Mouse (Mus musculus): Measurements from ENCODE around the gene Kif5a. TPM values are rescaled to one million over a fixed set of nuclear protein-coding genes. Genes with fewer than 3 reads are reported as not detected.
A peak's percentile ranks its signal among the peaks of the same experiment; 100 is the strongest.
"Not testable (repeated sequence)": the region's sequence is repeated elsewhere in the genome, so short reads cannot be mapped to it uniquely, and the experiment has no call there.

Kif5a gene
- polyA plus RNA-seq, 1 experiment from 2014 or later, result 115 TPM

DNA sequence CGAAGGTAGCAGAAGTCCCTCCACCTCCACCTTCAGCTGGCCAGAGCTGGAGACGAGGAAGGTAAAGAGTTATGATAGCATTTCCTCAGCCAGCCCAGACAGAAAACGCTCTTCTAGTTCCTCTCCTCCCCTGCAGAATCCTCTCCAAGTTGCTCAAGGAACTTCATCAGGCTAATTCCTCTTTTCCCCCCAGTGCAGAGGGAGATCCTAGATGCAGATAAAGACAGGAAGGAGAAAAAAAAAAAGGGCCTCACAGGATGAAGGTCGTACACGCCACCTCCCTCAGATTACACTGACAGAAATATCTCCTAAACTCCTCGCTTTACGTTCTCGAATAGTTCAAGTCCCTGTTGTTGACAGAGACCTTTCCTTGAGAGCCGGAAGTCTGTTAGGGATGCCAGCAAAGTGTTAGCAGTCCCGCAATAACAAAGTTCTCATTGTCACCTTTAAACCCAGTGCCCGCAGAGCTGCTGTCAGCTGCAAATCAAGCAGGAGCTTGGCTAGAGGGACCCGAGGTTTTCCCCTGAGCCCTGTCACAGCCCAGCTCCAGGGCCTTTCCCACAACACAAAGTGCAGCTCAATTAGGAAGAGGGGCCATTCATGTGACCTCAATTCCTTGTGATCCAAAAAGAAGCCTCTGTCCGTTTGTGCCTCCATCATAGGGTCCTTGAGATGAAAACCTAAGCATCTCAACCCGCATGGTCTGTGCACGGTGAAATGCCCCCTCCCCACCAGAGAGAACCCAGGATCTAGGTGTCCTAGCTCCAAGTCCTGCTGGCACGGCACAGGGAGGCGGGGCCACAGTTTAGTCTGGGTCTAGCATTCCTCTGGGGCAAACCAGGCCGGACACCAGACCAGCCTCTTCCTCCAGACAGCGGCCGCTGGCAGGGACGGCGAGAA is 68.5 kb downstream of the Kif5a start:
- Histone ChIP-seq H3K9ac (ENCODE audit: low read depth, low read length) (peak overlapping the region; percentile 94), H3K27me3 (replicated peaks; ENCODE audit: control insufficient read depth, insufficient read depth, low read length) (no peaks in the 10 kb centered on the region), H3K4me1 (ENCODE audit: control insufficient read depth, insufficient read depth, low read depth, low read length) (peaks cover 20% of the 10 kb centered on the region), H3K4me3 (ENCODE audit: low read length) (peak overlapping the region; percentile 80), H3K9me3 (ENCODE audit: control insufficient read depth, low read length) (no peaks in the 10 kb centered on the region), H3K4me2 (ENCODE audit: low read length) (peak overlapping the region; percentile 65), H3K27ac (ENCODE audit: low read depth, low read length) (peak overlapping the region; percentile 90), H3K36me3 (ENCODE audit: control insufficient read depth, insufficient read depth, low read length) (peaks cover 27% of the 10 kb centered on the region)
- WGBS, result 21% methylated on average over 22 of the region's 22 CpGs
- ATAC-seq, result peak; percentile 50

DNA sequence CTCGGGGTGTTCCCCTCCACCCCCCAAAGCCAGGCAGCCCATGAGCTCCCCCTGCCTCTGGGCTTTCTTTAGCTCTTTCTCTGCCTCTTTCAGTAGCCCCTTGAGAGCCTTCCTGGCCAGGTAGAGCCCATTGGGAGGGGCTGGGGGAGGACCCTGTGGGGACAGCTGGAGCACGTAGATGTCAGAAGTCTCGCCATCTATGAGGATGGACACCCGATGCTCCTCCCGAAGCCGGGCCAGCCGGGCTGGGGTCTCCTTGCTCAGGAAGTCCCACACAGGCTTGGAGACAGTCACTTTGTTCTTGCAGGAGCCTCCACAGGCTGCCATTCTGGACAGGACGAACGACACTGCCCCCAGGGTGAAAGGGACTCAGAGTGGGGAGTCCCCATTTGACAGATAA is 70.1 kb downstream of the Kif5a start:
- Histone ChIP-seq H3K27ac (ENCODE audit: low read depth, low read length) (no peak overlapping the region), H3K4me1 (ENCODE audit: control insufficient read depth, insufficient read depth, low read depth, low read length) (peaks cover 30% of the 10 kb centered on the region), H3K9ac (ENCODE audit: low read depth, low read length) (no peak overlapping the region), H3K27me3 (replicated peaks; ENCODE audit: control insufficient read depth, insufficient read depth, low read length) (no peaks in the 10 kb centered on the region), H3K9me3 (ENCODE audit: control insufficient read depth, low read length) (no peaks in the 10 kb centered on the region), H3K36me3 (ENCODE audit: control insufficient read depth, insufficient read depth, low read length) (peaks cover 16% of the 10 kb centered on the region), H3K4me2 (ENCODE audit: low read length) (no peak overlapping the region), H3K4me3 (ENCODE audit: low read length) (no peak overlapping the region)
- ATAC-seq, result no peak
- WGBS, result 83% methylated on average over 9 of the region's 9 CpGs

DNA sequence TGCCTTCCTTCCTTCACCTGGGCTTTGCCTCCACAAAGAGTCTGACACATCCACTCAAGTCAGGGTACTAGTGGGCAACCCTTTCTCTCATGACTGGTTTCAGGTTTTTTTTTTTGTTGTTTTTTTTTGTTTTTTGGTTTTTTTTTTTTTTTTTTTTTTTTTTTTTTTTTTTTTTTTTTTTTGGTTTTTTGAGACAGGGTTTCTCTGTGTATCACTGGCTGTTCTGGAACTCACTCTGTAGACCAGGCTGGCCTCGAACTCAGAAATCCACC is 71.2 kb downstream of the Kif5a start:
- H3K9ac ChIP-seq (ENCODE audit: low read depth, low read length); H3K4me2 ChIP-seq (ENCODE audit: low read length); H3K27ac ChIP-seq (ENCODE audit: low read depth, low read length); H3K9me3 ChIP-seq (ENCODE audit: control insufficient read depth, low read length); ATAC-seq; H3K27me3 ChIP-seq (replicated peaks; ENCODE audit: control insufficient read depth, insufficient read depth, low read length); H3K4me3 ChIP-seq (ENCODE audit: low read length): not testable (repeated sequence)
- WGBS, result 86% methylated on average over 1 of the region's 1 CpGs
- H3K36me3 ChIP-seq (ENCODE audit: control insufficient read depth, insufficient read depth, low read length), result peaks cover 13% of the 10 kb centered on the region
- peaks cover 34% of the 10 kb centered on the region for H3K4me1 ChIP-seq (ENCODE audit: control insufficient read depth, insufficient read depth, low read depth, low read length)

DNA sequence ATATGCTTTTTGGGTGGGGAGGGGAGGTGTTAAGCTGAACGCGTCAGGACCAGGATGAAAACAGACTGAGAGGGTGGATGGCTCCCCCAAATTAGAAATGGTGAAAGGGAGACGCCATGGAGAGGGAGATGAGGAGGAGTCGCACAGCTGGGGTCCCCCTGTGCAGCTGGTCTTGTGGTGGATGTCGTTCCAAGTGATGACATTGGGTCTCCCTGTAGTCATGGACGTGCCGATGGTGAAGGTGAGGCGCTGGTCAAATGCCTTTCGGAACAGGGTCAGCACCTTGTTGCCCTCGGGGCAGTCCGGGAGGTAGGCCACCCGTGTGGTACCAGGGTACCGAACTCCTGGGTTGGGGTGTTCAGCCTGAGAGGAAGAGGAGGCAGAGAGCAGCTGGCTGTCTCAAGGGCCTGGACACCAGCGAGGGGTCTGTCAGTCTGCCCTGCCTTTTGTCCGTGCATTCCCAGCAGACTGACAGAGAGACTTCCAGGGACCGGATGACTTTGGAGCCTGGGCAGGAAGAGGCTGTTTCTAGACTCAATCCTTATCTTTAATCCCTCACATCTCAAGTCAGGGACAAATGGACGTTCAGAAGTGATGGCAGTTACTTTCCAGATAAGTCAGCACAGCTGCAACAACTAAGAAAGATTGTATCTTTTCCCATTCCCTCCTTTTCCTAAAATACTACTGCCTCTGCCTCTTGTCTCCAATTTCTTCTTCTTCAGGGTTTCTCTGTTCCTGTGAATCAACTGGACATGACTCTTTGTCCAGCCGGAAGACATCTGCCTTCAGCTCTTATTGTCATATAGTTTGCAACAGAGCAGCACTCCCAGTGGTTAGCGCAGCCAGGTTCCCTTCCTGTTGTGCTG is 71.7 kb downstream of the Kif5a start:
- peaks cover 13% of the 10 kb centered on the region for H3K36me3 ChIP-seq (ENCODE audit: control insufficient read depth, insufficient read depth, low read length)
- no peak overlapping the region for H3K4me2 ChIP-seq (ENCODE audit: low read length)
- no peak overlapping the region for H3K4me3 ChIP-seq (ENCODE audit: low read length)
- no peaks in the 10 kb centered on the region for H3K9me3 ChIP-seq (ENCODE audit: control insufficient read depth, low read length)
- H3K4me1 ChIP-seq (ENCODE audit: control insufficient read depth, insufficient read depth, low read depth, low read length), result peaks cover 30% of the 10 kb centered on the region
- H3K9ac ChIP-seq (ENCODE audit: low read depth, low read length), result no peak overlapping the region
- H3K27ac ChIP-seq (ENCODE audit: low read depth, low read length), result no peak overlapping the region; the same call in 1 of the 2 replicates
- ATAC-seq, result no peak
- no peaks in the 10 kb centered on the region for H3K27me3 ChIP-seq (replicated peaks; ENCODE audit: control insufficient read depth, insufficient read depth, low read length)
- 77% methylated on average over 19 of the region's 19 CpGs for WGBS

DNA sequence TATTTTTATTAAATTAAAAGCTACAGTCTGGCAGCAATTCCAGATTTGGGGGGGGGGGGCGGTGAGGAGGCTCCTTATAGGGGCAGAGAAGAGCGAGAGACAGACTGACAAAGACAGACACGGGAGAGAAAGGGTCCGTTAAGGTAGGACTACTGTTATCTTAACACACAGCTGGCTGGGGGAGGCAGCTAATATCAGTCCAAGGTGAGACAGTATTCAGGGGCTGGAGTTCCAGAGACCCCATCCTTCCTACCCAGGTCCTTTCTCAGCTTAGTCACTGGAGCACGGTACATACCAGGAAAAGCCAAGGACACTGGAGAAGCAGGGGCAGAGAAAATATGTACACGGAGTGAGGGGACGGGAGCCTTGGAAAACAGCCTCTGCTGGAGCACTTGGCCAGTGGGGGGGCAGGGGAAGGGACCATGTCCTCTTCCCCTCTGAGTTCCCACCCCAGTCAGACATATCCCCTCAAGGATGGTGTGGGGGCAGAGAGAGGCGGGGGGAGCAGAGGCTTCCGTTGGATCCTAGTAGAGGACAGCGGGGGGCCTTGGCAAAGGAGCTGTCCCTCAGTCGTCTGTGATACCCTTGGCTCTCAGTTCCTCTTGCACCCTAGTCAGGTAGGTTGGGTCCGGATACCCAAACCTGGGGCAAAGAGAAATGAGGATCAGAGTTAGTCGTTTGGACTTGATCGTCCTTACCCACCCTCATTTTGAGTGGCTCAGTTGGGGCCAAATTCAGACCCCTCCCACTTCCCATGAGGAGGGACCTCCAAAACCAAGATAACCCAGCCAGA is 72.6 kb downstream of the Kif5a start:
- H3K4me3 ChIP-seq (ENCODE audit: low read length), result no peak overlapping the region
- no peaks in the 10 kb centered on the region for H3K27me3 ChIP-seq (replicated peaks; ENCODE audit: control insufficient read depth, insufficient read depth, low read length)
- peak overlapping the region; percentile 6; the same call in 1 of the 2 replicates for H3K9ac ChIP-seq (ENCODE audit: low read depth, low read length)
- H3K9me3 ChIP-seq (ENCODE audit: control insufficient read depth, low read length), result no peaks in the 10 kb centered on the region
- H3K36me3 ChIP-seq (ENCODE audit: control insufficient read depth, insufficient read depth, low read length), result peaks cover 13% of the 10 kb centered on the region
- no peak overlapping the region; the same call in 1 of the 2 replicates for H3K4me2 ChIP-seq (ENCODE audit: low read length)
- WGBS, result 35% methylated on average over 12 of the region's 14 CpGs
- peaks cover 26% of the 10 kb centered on the region for H3K4me1 ChIP-seq (ENCODE audit: control insufficient read depth, insufficient read depth, low read depth, low read length)
- H3K27ac ChIP-seq (ENCODE audit: low read depth, low read length), result 0 out of 2 replicates have a peak overlapping the region, but pooled peaks have one; percentile 29
- no peak for ATAC-seq

DNA sequence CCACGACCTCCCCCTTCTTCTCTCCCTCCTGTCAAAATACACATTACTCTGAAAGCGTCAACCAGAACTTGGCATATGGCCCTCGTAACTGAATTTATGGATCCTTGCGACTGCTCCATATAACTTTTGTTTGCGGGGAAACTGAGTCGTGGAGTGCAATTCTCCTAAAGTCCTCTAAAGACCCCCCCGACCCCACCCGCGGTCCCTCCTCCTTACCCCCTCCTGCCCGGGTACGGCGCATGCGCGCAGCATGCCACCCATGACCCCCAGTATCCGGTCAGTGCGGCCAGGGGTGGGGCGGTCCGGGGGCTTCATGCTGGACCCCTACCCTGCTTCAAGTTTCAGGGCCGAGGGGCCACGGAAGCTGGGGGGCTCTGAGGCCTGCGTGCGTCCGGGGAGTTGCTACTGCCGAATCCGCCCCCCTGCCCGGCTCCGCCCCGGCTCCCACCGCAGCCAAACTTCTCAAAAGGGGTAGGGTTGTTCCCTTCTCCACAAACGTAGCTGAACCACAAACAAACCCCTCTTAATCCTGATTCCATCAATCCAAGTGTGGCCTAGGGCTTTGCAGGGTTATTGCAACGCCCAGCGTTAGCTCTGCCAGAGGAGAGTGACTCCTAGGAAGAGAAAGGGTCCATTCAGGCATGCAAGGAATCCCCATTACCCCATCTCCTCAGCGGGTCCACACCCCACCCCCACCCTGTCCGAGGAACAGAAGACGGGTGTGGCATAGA is 73.3 kb downstream of the Kif5a start, which contains the start of gene Arhgef25:
TSS of gene Arhgef25 (minus strand) at position 433 of the 731 bp plus-strand sequence.
- H3K4me3 ChIP-seq (ENCODE audit: low read length), result peak within 1 kb of the TSS; percentile 70
- peak within 1 kb of the TSS; percentile 87 for H3K9ac ChIP-seq (ENCODE audit: low read depth, low read length)
- H3K4me2 ChIP-seq (ENCODE audit: low read length), result peak within 1 kb of the TSS; percentile 96
- H3K9me3 ChIP-seq (ENCODE audit: control insufficient read depth, low read length), result no peaks in the 10 kb centered on the region
- H3K36me3 ChIP-seq (ENCODE audit: control insufficient read depth, insufficient read depth, low read length), result peaks cover 13% of the 10 kb centered on the region
- H3K4me1 ChIP-seq (ENCODE audit: control insufficient read depth, insufficient read depth, low read depth, low read length), result peaks cover 24% of the 10 kb centered on the region
- H3K27ac ChIP-seq (ENCODE audit: low read depth, low read length), result peak within 1 kb of the TSS; percentile 74
- WGBS, result 5% methylated on average over 35 of the region's 35 CpGs
- H3K27me3 ChIP-seq (replicated peaks; ENCODE audit: control insufficient read depth, insufficient read depth, low read length), result no peaks in the 10 kb centered on the region
- ATAC-seq, result 0 out of 2 replicates have a peak, but pooled peaks have one; percentile 7

DNA sequence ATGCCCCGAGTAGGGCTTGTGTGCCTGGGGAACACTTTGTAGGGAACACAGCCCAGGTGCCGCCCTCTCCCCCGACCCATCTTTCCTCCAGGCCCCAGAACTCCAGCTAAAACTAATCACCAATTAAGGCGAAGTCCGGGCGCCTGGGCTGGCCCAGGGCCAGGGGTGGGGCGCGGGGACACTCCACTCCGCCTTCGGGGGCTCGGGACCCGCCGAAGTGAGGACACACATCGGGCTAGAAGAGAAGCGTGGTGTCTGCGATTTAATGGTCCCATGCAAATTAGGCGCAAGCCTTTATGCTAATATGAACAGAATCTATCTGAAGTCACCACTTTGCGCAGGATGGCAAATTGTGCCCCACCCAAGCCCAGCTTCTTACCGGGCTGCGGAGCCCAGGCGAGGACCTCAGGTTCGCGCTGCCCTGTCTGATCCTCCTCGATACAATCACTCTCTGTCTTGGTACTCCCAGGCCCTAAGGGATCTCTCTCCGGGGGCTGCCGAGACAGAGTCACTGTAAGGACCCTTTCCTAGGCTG is 74.0 kb downstream of the Kif5a start:
- WGBS, result 3% methylated on average over 26 of the region's 26 CpGs
- peak overlapping the region; percentile 87 for H3K9ac ChIP-seq (ENCODE audit: low read depth, low read length)
- peaks cover 13% of the 10 kb centered on the region for H3K36me3 ChIP-seq (ENCODE audit: control insufficient read depth, insufficient read depth, low read length)
- H3K4me2 ChIP-seq (ENCODE audit: low read length), result peak overlapping the region; percentile 96
- ATAC-seq, result peak; percentile 7; the same call in 1 of the 2 replicates
- peak overlapping the region; percentile 70 for H3K4me3 ChIP-seq (ENCODE audit: low read length)
- H3K27me3 ChIP-seq (replicated peaks; ENCODE audit: control insufficient read depth, insufficient read depth, low read length), result no peaks in the 10 kb centered on the region; the same call in 1 of the 2 replicates
- H3K9me3 ChIP-seq (ENCODE audit: control insufficient read depth, low read length), result no peaks in the 10 kb centered on the region
- H3K4me1 ChIP-seq (ENCODE audit: control insufficient read depth, insufficient read depth, low read depth, low read length), result peaks cover 20% of the 10 kb centered on the region
- peak overlapping the region; percentile 74 for H3K27ac ChIP-seq (ENCODE audit: low read depth, low read length)
